Mouse (Mus musculus) left cerebral cortex, adult 18-20 months (tissue): ENCODE data around the gene Phc2. TPM values are rescaled to one million over a fixed set of nuclear protein-coding genes. Genes with fewer than 3 reads are reported as not detected.

Source experiments
- DNase-seq, 2 experiments: peaks; one replicate each; pipeline ENCODE4 v3.0.0; 2021 to 2022; ENCODE audit warnings: low spot score in 2 of 2, mixed read lengths in 1 of 2
- total RNA-seq, 2 experiments: library from RNA; stranded (reverse); gene quantifications; 2 replicates each; pipeline ENCODE4 v1.2.3; 2021

The Phc2 gene
- total RNA-seq, 2 experiments from 2014 or later = 89.1 to 89.2 TPM

- peak; percentile 27 to 52 for DNase-seq
These were observed 61.0 kb downstream of the Phc2 start for GRCm38 (mm10) chr4:128715241-128716204.

- DNase-seq = no peak
These were observed 61.8 kb downstream of the Phc2 start for GRCm38 (mm10) chr4:128716279-128716678.

- no peak for DNase-seq
These were observed 62.2 kb downstream of the Phc2 start for GRCm38 (mm10) chr4:128716731-128717130.

- peak; percentile 75 to 78 for DNase-seq
These were observed 65.6 kb downstream of the Phc2 start for GRCm38 (mm10) chr4:128720110-128720509.

GRCm38 (mm10) chr4:128721061-128721648 is 66.7 kb downstream of the Phc2 start:
- no peak for DNase-seq

GRCm38 (mm10) chr4:128721761-128722160 is 67.3 kb downstream of the Phc2 start:
- DNase-seq = no peak

- no peak for DNase-seq
These were observed 68.4 kb downstream of the Phc2 start for GRCm38 (mm10) chr4:128722932-128723331.

- no peak for DNase-seq
These were observed 68.9 kb downstream of the Phc2 start for GRCm38 (mm10) chr4:128723431-128723830.

- DNase-seq = no peak
These were observed 69.6 kb downstream of the Phc2 start for GRCm38 (mm10) chr4:128724059-128724458.

- DNase-seq = peak; percentile 73 to 88
These were observed 72.7 kb downstream of the Phc2 start for GRCm38 (mm10) chr4:128727019-128727720.

- DNase-seq = no peak
These were observed 73.4 kb downstream of the Phc2 start for GRCm38 (mm10) chr4:128727721-128728430.

GRCm38 (mm10) chr4:128728431-128728851 is 73.9 kb downstream of the Phc2 start:
- DNase-seq = no peak

GRCm38 (mm10) chr4:128729033-128729708 is 74.7 kb downstream of the Phc2 start:
- no peak for DNase-seq

- DNase-seq = no peak
These were observed 75.2 kb downstream of the Phc2 start for GRCm38 (mm10) chr4:128729709-128730037.

- DNase-seq = no peak
These were observed 75.8 kb downstream of the Phc2 start for GRCm38 (mm10) chr4:128730271-128730670.

GRCm38 (mm10) chr4:128732794-128733193 is 78.3 kb downstream of the Phc2 start:
- no peak for DNase-seq

- DNase-seq = no peak
These were observed 79.0 kb downstream of the Phc2 start for GRCm38 (mm10) chr4:128733496-128733895.

GRCm38 (mm10) chr4:128734217-128734616 is 79.7 kb downstream of the Phc2 start:
- DNase-seq = peak; percentile 35 to 39

GRCm38 (mm10) chr4:128734721-128735671 is 80.5 kb downstream of the Phc2 start:
- DNase-seq = no peak
